Mouse (Mus musculus) stomach, postnatal 0 days (tissue): ENCODE data around the gene Sumo1.

Source experiments
- CTCF ChIP-seq: IDR thresholded peaks from 2 replicates; pipeline ENCODE4 v1.5.1; 2016; ENCODE audit warnings: antibody characterized with exemption, low read depth, mild to moderate bottlenecking, moderate library complexity
- EP300 ChIP-seq: optimal IDR thresholded peaks from 2 replicates; pipeline ENCODE3; 2016; ENCODE audit warnings: antibody characterized with exemption

DNA sequence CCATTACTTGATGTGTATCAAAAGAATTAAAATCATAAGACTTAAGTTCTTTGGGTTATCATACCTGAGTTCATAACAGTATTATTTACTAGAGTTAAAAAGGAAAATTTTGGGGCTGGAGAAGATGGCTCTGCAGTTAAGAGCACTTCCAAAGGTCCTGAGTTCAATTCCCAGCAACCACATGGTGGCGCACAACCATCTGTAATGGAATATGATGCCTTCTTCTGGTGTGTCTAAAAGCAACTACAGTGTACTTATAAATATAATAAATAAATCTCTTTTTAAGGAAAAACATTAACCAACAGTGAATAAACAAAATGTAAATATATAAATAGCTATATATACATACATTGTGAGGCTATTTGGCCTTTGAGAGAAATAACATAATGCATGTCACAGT lies 31.1 kb upstream of the Sumo1 start:
- TF ChIP-seq CTCF (peak; percentile 58), EP300 (no peak)
